Mouse (Mus musculus) lung, adult 2 months (tissue): Measurements from ENCODE around the gene Gm10300. TPM values are rescaled to one million over a fixed set of nuclear protein-coding genes. Genes with fewer than 3 reads are reported as not detected.

Source experiments
- DNase-seq: peaks from one replicate; pipeline ENCODE4 v3.0.0; 2022
- H3K4me1 ChIP-seq: fragments of 200-500 bp; 2 replicates; pipeline ENCODE4 v1.6.1; 2011; ENCODE audit warnings: low read length; ENCODE audit not compliant: control insufficient read depth, insufficient read depth
- H3K4me3 ChIP-seq: fragments of 200-500 bp; replicated peaks from 2 replicates; pipeline ENCODE3; 2011; ENCODE audit warnings: low read depth, mild to moderate bottlenecking, control low read depth, low read length; ENCODE audit errors: extremely low read depth
- CTCF ChIP-seq: fragments of 200-500 bp; IDR thresholded peaks from 2 replicates; pipeline ENCODE4 v1.5.1; 2011; ENCODE audit warnings: mild to moderate bottlenecking, low read length, control low read depth; ENCODE audit not compliant: insufficient read depth
- POLR2A ChIP-seq: fragments of 200-500 bp; IDR thresholded peaks from 2 replicates; pipeline ENCODE4 v1.6.1; 2011; ENCODE audit warnings: low read depth, mild to moderate bottlenecking, control low read depth, low read length, borderline replicate concordance; ENCODE audit errors: extremely low read depth
- WGBS: fragments of 180-500 bp; shearing (Covaris S2); methylation state at CpG from one replicate; pipeline ENCODE4 v1.1.7; 2018; 5-methylcytosine and 5-hydroxymethylcytosine counted together
- polyA plus RNA-seq: library from polyadenylated mRNA; depleted of rRNA; stranded (reverse); fragments of >200 nt; gene quantifications from 2 replicates; pipeline ENCODE4 v1.2.3, GENCODE M21; 2012; rRNA removed

Gm10300 gene
- polyA plus RNA-seq, result 0.07 and 0.25 TPM in 2 replicates

GRCm38 (mm10) chr4:132074077-132074932 is at the start of gene Gm10300:
Gene Gm10300 (plus strand): TSS chr4:132074697.
- no peak for TF ChIP-seq POLR2A
- TF ChIP-seq CTCF, result no peak
- WGBS, result 1% methylated on average over 42 of the region's 42 CpGs

GRCm38 (mm10) chr4:132025264-132025663 is 49.2 kb upstream of the Gm10300 start:
- WGBS, result 37% methylated on average over 2 of the region's 2 CpGs
- Histone ChIP-seq H3K4me3 (no peak overlapping the region), H3K4me1 (peaks cover 2% of the 10 kb centered on the region; the same call in 1 of the 2 replicates)
- no peak for TF ChIP-seq POLR2A
- no peak for TF ChIP-seq CTCF
- DNase-seq, result no peak

More at GRCm38 (mm10) chr4:132074077-132074932, at the start of gene Gm10300:
- Histone ChIP-seq H3K4me1 (peaks cover 7% of the 10 kb centered on the region), H3K4me3 (peak within 1 kb of the TSS; percentile 68)
- DNase-seq, result peak; percentile 66

GRCm38 (mm10) chr4:132025738-132026527 is 48.6 kb upstream of the Gm10300 start:
- Histone ChIP-seq H3K4me3 (no peak overlapping the region), H3K4me1 (peaks cover 2% of the 10 kb centered on the region; the same call in 1 of the 2 replicates)
- 35% methylated on average over 5 of the region's 5 CpGs for whole genome bisulfite sequencing
- DNase-seq, result no peak
- TF ChIP-seq POLR2A (no peak), CTCF (no peak)

- Histone ChIP-seq H3K4me3 (no peak overlapping the region), H3K4me1 (peaks cover 2% of the 10 kb centered on the region; the same call in 1 of the 2 replicates)
- WGBS, result 69% methylated on average over 6 of the region's 6 CpGs
- no peak for DNase-seq
- TF ChIP-seq CTCF (no peak), POLR2A (no peak)
These were observed 47.3 kb upstream of the Gm10300 start for GRCm38 (mm10) chr4:132027167-132027566.

GRCm38 (mm10) chr4:132027806-132028205 is 46.7 kb upstream of the Gm10300 start:
- Histone ChIP-seq H3K4me1 (peaks cover 2% of the 10 kb centered on the region; the same call in 1 of the 2 replicates), H3K4me3 (no peak overlapping the region)
- 90% methylated on average over 1 of the region's 1 CpGs for WGBS
- DNase-seq, result no peak
- no peak for TF ChIP-seq CTCF
- TF ChIP-seq POLR2A, result no peak

GRCm38 (mm10) chr4:132029851-132030741 is 44.4 kb upstream of the Gm10300 start:
- Histone ChIP-seq H3K4me3 (no peak overlapping the region), H3K4me1 (peaks cover 2% of the 10 kb centered on the region; the same call in 1 of the 2 replicates)
- TF ChIP-seq CTCF (no peak), POLR2A (no peak)
- WGBS, result 41% methylated on average over 10 of the region's 10 CpGs
- DNase-seq, result no peak

- WGBS, result 76% methylated on average over 1 of the region's 1 CpGs
These were observed 41.3 kb upstream of the Gm10300 start for GRCm38 (mm10) chr4:132033183-132033582.

GRCm38 (mm10) chr4:132034242-132034641 is 40.3 kb upstream of the Gm10300 start:
- WGBS, result 76% methylated on average over 2 of the region's 2 CpGs
- TF ChIP-seq CTCF (no peak), POLR2A (no peak)
- DNase-seq, result no peak
- peaks cover 13% of the 10 kb centered on the region for H3K4me1 ChIP-seq
- no peak overlapping the region for H3K4me3 ChIP-seq

More at GRCm38 (mm10) chr4:132033183-132033582, 41.3 kb upstream of the Gm10300 start:
- H3K4me3 ChIP-seq, result no peak overlapping the region
- peaks cover 5% of the 10 kb centered on the region for H3K4me1 ChIP-seq
- TF ChIP-seq CTCF (no peak), POLR2A (no peak)
- no peak for DNase-seq
